Mouse (Mus musculus): ENCODE results near the gene Rhoh.

Gene Rhoh

GRCm38 (mm10) chr5:65895764-65896163, 34.8 kb downstream of the Rhoh start:
- no peak for DNase-seq (ENCODE audit: low read depth)

- no peak for DNase-seq (ENCODE audit: low read depth)
Observed at GRCm38 (mm10) chr5:65897731-65898130, 36.7 kb downstream of the Rhoh start.

GRCm38 (mm10) chr5:65898683-65899082, 37.7 kb downstream of the Rhoh start:
- DNase-seq (ENCODE audit: low read depth), result no peak

DNA sequence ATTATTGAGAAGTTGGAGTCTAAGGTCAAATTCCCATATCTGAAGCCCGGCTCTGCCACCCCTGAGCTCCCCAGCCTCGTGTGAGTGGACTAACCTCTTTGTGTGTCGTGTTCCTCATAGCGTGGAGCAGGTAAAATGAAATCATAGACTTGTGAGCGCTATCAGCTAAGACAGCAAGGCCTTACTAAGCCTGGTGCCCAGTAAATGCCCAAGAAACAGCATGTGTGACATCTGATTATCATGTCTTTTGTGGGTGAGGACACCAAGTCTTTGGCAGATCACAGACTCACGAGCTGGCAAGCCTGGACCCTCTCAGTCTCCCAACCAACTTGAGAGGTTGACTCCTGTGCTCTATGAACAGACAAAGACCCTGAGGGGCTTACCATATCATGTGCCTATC, 39.1 kb downstream of the Rhoh start:
- no peak for DNase-seq (ENCODE audit: low read depth)

DNA sequence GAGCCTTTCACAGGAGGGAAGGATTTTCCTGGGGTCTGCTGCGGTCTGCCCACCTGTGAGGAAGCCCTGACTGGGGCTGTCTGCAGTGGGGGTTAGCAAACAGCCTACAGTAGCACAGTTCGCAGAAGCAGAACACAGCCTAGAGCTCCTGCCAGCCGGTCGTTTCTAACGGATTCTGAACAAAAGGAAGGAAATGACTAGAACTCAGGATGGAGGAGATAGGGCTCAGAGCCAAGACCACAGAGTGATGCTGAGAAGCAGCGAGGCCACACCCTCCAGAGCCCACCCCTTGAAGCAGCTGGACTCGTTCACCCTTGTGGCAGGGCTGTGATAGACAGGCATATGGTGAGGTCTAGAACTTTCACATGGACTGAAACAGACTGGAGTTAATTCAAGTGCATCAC, 39.9 kb downstream of the Rhoh start:
- peak; percentile 12 for DNase-seq (ENCODE audit: low read depth)

DNA sequence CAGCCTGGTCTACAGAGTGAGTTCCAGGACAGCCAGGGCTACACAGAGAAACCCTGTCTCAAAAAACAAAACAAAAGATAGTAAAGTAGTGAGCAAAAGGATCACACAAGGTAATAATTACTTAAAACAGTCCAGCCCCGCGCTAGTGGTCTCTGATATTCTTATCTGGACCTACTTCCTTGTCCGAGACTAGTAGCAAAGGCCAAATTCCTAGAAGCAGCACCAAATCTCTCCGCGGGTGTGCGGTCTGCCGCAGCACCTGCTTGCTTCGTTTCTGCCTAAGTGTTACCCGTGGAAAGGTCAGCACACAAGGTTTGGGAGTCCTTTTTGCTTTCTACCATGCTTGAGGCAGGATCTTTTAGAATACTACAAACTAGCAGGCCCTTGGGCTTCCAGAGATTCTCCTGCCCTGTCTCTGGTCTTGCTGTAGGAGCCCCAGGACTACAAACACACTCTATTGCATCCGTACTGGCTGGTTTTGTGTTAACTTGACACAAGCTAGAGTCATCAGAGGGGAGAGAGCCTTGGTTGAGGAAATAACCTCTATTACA, 40.9 kb downstream of the Rhoh start:
- no peak for DNase-seq (ENCODE audit: low read depth)

DNA sequence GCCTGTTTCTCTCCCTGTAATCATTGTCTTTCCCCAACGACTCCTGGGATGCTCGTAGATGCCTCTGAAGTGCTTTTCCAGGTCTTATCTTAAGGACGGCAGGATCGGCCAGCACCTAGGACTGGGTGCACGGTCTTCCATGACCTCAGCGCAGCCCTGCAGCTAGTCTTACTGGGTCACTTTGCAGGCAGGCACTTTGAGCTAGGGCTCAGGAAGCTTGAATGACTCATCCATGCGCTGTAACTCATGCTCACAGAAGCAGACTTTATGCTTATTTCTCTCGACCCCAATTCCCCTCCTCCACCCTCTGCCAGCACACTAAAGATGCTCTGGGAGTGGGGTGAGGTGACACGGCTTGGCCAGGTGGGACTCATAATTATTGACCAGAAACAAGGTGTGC, 41.8 kb downstream of the Rhoh start:
- no peak for DNase-seq (ENCODE audit: low read depth)

- no peak for DNase-seq (ENCODE audit: low read depth)
Observed at GRCm38 (mm10) chr5:65904476-65904875, 43.5 kb downstream of the Rhoh start.

- DNase-seq (ENCODE audit: low read depth), result peak; percentile 57
Observed at GRCm38 (mm10) chr5:65908751-65909150, 47.7 kb downstream of the Rhoh start.

GRCm38 (mm10) chr5:65909321-65909720, 48.3 kb downstream of the Rhoh start:
- no peak for DNase-seq (ENCODE audit: low read depth)

- no peak for DNase-seq (ENCODE audit: low read depth)
Observed at GRCm38 (mm10) chr5:65910398-65910797, 49.4 kb downstream of the Rhoh start.

DNA sequence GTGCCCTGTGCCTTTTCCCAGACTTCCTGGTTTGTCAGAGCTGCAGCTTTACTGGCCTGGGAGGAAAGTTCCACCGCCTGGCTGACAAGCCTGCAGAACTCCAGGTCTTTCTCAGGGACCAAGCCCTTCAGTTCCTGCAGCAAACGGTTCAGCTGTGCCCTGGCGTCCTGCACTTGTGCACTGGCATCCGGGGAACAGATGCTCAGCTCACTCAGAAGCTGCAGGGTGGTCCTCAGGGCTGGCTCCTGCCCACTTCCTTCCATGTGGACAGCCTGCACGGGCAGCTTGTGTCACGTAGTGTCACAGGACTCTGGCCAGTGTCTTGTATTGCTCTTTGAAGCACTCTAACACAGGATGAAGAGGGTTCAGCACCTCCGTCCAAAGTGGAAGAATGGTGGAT, 50.7 kb downstream of the Rhoh start:
- no peak for DNase-seq (ENCODE audit: low read depth)

- DNase-seq (ENCODE audit: low read depth), result no peak
Observed at GRCm38 (mm10) chr5:65912201-65912600, 51.2 kb downstream of the Rhoh start.

- DNase-seq (ENCODE audit: low read depth), result no peak
Observed at GRCm38 (mm10) chr5:65913126-65913525, 52.1 kb downstream of the Rhoh start.

DNA sequence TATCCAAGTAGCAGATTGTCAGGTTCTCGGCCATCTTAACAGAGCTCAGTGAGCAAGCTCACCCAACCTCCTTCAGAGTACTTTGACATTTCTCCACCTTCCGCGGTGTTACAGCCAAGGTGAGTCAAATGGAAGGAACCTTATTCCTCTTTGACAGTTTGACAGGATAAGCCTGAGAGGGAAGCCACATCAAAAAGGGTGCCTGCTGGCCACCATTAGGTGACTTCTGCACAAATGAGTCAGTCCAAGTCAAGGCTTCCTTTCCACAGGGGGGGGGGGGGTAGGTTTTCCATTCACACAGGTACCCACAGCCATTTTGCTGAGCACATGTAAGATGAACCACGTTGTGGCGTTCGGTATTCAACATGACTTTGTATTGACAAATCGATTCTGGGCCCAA, 53.3 kb downstream of the Rhoh start:
- DNase-seq (ENCODE audit: low read depth), result no peak

DNA sequence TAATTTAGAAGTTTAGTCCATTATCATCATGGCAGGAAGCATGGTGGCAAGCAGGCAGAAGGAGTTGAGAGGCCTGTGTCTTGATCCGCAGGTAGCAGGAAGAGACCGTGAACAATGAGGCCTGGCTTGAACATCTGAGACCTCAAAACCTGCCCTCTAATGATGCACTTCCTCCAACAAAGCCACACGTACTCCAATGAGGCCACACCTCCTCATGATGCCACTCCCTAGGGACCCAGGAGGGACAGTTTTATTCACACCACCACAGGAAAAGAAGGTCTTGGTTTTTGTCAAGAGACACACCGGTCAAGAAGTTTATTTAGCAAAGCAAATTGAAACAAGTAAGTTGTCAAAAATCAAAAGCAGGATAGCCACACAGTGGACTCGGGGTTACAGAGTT, 55.9 kb downstream of the Rhoh start:
- no peak for DNase-seq (ENCODE audit: low read depth)

DNA sequence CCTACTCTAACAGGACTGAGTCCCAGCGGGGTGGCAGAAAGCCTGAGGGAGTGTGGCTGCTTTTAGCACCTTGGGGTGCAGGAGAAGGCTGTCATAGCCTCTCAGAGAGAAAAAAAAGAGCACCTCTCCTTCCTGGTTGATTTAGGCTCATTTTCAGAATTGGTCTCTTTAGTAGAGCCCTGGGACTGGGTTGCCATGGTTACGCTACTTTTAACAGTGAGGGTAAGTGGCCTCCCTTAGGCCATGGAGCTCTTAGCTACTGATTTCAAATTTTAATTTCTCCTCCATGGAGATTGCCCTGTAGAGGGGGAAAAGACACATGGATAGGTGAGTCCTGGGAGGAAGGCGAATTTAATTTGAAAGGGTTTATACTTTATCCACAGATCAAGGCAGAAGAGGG, 57.6 kb downstream of the Rhoh start:
- DNase-seq (ENCODE audit: low read depth), result no peak

- no peak for DNase-seq (ENCODE audit: low read depth)
Observed at GRCm38 (mm10) chr5:65919326-65919725, 58.3 kb downstream of the Rhoh start.

GRCm38 (mm10) chr5:65919904-65920303, 58.9 kb downstream of the Rhoh start:
- no peak for DNase-seq (ENCODE audit: low read depth)

- DNase-seq (ENCODE audit: low read depth), result no peak
Observed at GRCm38 (mm10) chr5:65920701-65921426, 59.9 kb downstream of the Rhoh start.

DNA sequence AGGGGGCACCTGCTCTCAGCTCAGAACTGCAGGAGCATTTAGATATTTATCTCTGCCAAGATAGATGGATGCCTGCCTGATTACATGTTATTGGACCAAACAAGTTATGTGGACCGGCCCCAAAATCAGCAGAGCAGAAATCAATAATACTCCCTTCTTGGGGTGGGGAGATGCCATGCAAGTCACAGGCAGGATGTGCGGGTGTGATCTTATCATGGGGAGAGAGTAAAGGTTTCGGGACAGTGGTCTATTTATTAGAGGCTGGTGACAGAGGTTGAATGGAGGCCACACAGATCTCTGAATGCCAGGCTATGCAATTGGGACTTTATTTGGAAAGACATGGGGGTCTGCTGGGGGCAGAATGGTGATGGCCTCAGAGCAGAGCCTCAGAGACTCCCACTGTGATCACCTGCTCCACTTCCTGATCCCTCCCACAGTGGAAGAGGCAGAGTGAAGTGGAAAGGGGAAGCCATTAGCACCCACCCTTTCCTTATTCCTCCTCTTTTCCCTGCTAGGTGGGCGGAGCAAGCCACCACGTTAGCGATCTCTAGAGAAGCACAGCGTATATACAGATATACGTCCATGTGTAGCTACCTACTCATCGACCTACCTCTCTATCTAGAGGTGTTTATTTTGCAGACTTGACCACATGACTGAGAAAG, 60.6 kb downstream of the Rhoh start:
- no peak for DNase-seq (ENCODE audit: low read depth)

GRCm38 (mm10) chr5:65926666-65927065, 65.7 kb downstream of the Rhoh start:
- no peak for DNase-seq (ENCODE audit: low read depth)

DNA sequence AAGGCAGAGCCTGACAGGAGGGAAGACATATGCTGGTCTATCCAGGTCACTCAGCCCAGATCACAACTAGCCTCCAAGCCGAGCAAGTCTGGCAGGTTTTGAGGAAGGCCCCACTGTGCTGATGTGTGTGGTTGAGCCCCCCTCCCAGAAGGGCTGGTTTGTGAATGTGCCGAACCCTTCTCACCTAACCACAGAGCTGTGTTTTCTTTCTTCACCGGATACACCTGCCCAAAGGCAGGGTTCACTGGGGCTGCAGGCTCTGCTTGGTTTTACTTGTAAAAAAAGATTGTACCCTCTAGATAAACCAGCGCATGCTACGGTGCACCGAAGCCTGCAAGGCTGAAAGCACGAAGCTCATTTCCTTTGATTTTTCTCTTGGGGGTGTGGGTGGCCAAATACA, 68.1 kb downstream of the Rhoh start:
- DNase-seq (ENCODE audit: low read depth), result no peak

- DNase-seq (ENCODE audit: low read depth), result no peak
Observed at GRCm38 (mm10) chr5:65930171-65930570, 69.2 kb downstream of the Rhoh start.
